Mouse (Mus musculus) gonadal fat pad, adult 2 months (tissue): ENCODE data around the gene Tex19.2. TPM values are rescaled to one million over a fixed set of nuclear protein-coding genes. Genes with fewer than 3 reads are reported as not detected.

ENCODE experiments used
- DNase-seq: peaks from one replicate; pipeline ENCODE4 v3.0.0-alpha.2; 2012; ENCODE audit warnings: low read depth
- polyA plus RNA-seq: library from polyadenylated mRNA; depleted of rRNA; stranded (reverse); fragments of >200 nt; gene quantifications from 2 replicates; pipeline ENCODE4 v1.2.3, GENCODE M21; 2012; rRNA removed

Gene Tex19.2
- polyA plus RNA-seq: 0.12 and 0.13 TPM in 2 replicates

GRCm38 (mm10) chr11:121118577-121118976 is at the start of gene Tex19.2:
Tex19.2 (minus strand) TSS chr11:121118677.
- DNase-seq: no peak

GRCm38 (mm10) chr11:121163751-121164150 is 45.3 kb upstream of the Tex19.2 start:
- no peak for DNase-seq

- DNase-seq: no peak
Measured at GRCm38 (mm10) chr11:121160636-121161346, 42.3 kb upstream of the Tex19.2 start.

GRCm38 (mm10) chr11:121159971-121160370 is 41.5 kb upstream of the Tex19.2 start, which contains the start of gene Uts2r:
Uts2r (plus strand) TSS chr11:121160271.
- DNase-seq: no peak

GRCm38 (mm10) chr11:121156411-121156891 is 38.0 kb upstream of the Tex19.2 start:
- DNase-seq: no peak

- DNase-seq: no peak
Measured at GRCm38 (mm10) chr11:121154203-121154602, 35.7 kb upstream of the Tex19.2 start.

- no peak for DNase-seq
Measured at GRCm38 (mm10) chr11:121148193-121148592, 29.7 kb upstream of the Tex19.2 start.

GRCm38 (mm10) chr11:121145865-121146264 is 27.4 kb upstream of the Tex19.2 start, which contains the start of gene Tex19.1:
Tex19.1 (plus strand) TSS chr11:121146143.
- no peak for DNase-seq

- DNase-seq: peak; percentile 31
Measured at GRCm38 (mm10) chr11:121143325-121144015, 25.0 kb upstream of the Tex19.2 start.

GRCm38 (mm10) chr11:121138732-121139131 is 20.3 kb upstream of the Tex19.2 start:
- no peak for DNase-seq

GRCm38 (mm10) chr11:121137682-121138081 is 19.2 kb upstream of the Tex19.2 start:
- DNase-seq: no peak

- no peak for DNase-seq
Measured at GRCm38 (mm10) chr11:121134600-121134999, 16.1 kb upstream of the Tex19.2 start.

GRCm38 (mm10) chr11:121129616-121130015 is 11.1 kb upstream of the Tex19.2 start:
- DNase-seq: no peak

GRCm38 (mm10) chr11:121127441-121127840 is 9.0 kb upstream of the Tex19.2 start:
- no peak for DNase-seq

GRCm38 (mm10) chr11:121126395-121126794 is 7.9 kb upstream of the Tex19.2 start:
- no peak for DNase-seq

GRCm38 (mm10) chr11:121125522-121126172 is 7.2 kb upstream of the Tex19.2 start:
- no peak for DNase-seq

GRCm38 (mm10) chr11:121123438-121123837 is 5.0 kb upstream of the Tex19.2 start:
- DNase-seq: no peak

- no peak for DNase-seq
Measured at GRCm38 (mm10) chr11:121122024-121122670, 3.7 kb upstream of the Tex19.2 start.

GRCm38 (mm10) chr11:121121151-121121550 is 2.7 kb upstream of the Tex19.2 start:
- DNase-seq: no peak

- no peak for DNase-seq
Measured at GRCm38 (mm10) chr11:121118106-121118505, 371 bp downstream of the Tex19.2 start.

GRCm38 (mm10) chr11:121112091-121112775 is 6.2 kb downstream of the Tex19.2 start:
- no peak for DNase-seq
